Mouse (Mus musculus) skeletal muscle tissue, adult 2 months (tissue): ENCODE measurements around the gene Lpcat4.
A peak's percentile ranks its signal among the peaks of the same experiment; 100 is the strongest.
"Not testable (repeated sequence)": the region's sequence is repeated elsewhere in the genome, so short reads cannot be mapped to it uniquely, and the experiment has no call there.

Experiments
- DNase-seq: peaks from one replicate; pipeline ENCODE4 v3.0.0-alpha.2; 2012; ENCODE audit warnings: low read depth, low spot score

Gene Lpcat4

GRCm38 (mm10) chr2:112261748-112262653, 22.7 kb downstream of the Lpcat4 start, which contains the start of gene Nop10:
Gene Nop10 (plus strand): TSS chr2:112261926.
- DNase-seq = peak; percentile 78

- DNase-seq = no peak
These were observed 23.6 kb downstream of the Lpcat4 start for GRCm38 (mm10) chr2:112262779-112263295.

- no peak for DNase-seq
These were observed 25.1 kb downstream of the Lpcat4 start for GRCm38 (mm10) chr2:112264364-112264763.

GRCm38 (mm10) chr2:112265448-112266241, 26.4 kb downstream of the Lpcat4 start, which contains the start of gene Slc12a6:
Gene Slc12a6 (plus strand): TSS chr2:112265825.
- DNase-seq = peak; percentile 91

GRCm38 (mm10) chr2:112266242-112266592, 26.9 kb downstream of the Lpcat4 start, which contains the start of gene Gm21985:
Gene Gm21985 (plus strand): TSS chr2:112266314.
- DNase-seq = peak; percentile 46

- DNase-seq = peak; percentile 33
These were observed 27.5 kb downstream of the Lpcat4 start for GRCm38 (mm10) chr2:112266780-112267179.

GRCm38 (mm10) chr2:112267547-112268269, 28.4 kb downstream of the Lpcat4 start:
- peak; percentile 33 for DNase-seq

GRCm38 (mm10) chr2:112270011-112270410, 30.7 kb downstream of the Lpcat4 start:
- DNase-seq = no peak

GRCm38 (mm10) chr2:112272909-112273308, 33.6 kb downstream of the Lpcat4 start:
- no peak for DNase-seq

GRCm38 (mm10) chr2:112273474-112273873, 34.2 kb downstream of the Lpcat4 start:
- DNase-seq = no peak

GRCm38 (mm10) chr2:112276870-112277269, 37.6 kb downstream of the Lpcat4 start:
- DNase-seq = no peak

GRCm38 (mm10) chr2:112282846-112283245, 43.6 kb downstream of the Lpcat4 start:
- no peak for DNase-seq

GRCm38 (mm10) chr2:112284363-112285030, 45.2 kb downstream of the Lpcat4 start:
- DNase-seq = peak; percentile 54

GRCm38 (mm10) chr2:112285031-112285390, 45.7 kb downstream of the Lpcat4 start:
- no peak for DNase-seq

GRCm38 (mm10) chr2:112286062-112286461, 46.8 kb downstream of the Lpcat4 start:
- not testable (repeated sequence) for DNase-seq

GRCm38 (mm10) chr2:112287059-112287458, 47.8 kb downstream of the Lpcat4 start:
- no peak for DNase-seq

- DNase-seq = no peak
These were observed 50.2 kb downstream of the Lpcat4 start for GRCm38 (mm10) chr2:112289507-112289906.

GRCm38 (mm10) chr2:112292823-112293222, 53.6 kb downstream of the Lpcat4 start:
- no peak for DNase-seq

- DNase-seq = no peak
These were observed 56.9 kb downstream of the Lpcat4 start for GRCm38 (mm10) chr2:112296211-112296610.
